Mouse (Mus musculus) lung, embryonic 16.5 days (tissue): ENCODE measurements around the gene Gm20683. TPM values are rescaled to one million over a fixed set of nuclear protein-coding genes. Genes with fewer than 3 reads are reported as not detected.

Source experiments
- ATAC-seq: fragments of 200-750 bp; cut with Nextera tagmentation; 2 replicates; pipeline ENCODE4 v1.8.0; 2017; ENCODE audit warnings: low read depth, mild to moderate bottlenecking, moderate library complexity
- H3K27ac ChIP-seq: fragments of 300-500 bp; sonication (generic); 2 replicates; pipeline ENCODE4 v1.5.1; 2014; ENCODE audit warnings: mild to moderate bottlenecking, control low read depth, low read length
- H3K27me3 ChIP-seq: fragments of 300-500 bp; sonication (generic); 2 replicates; pipeline ENCODE4 v1.6.1; 2014; ENCODE audit warnings: low read depth, low read length, mixed read lengths; ENCODE audit not compliant: control insufficient read depth, insufficient read depth
- H3K36me3 ChIP-seq: fragments of 300-500 bp; sonication (generic); 2 replicates; pipeline ENCODE4 v1.6.1; 2014; ENCODE audit warnings: low read length; ENCODE audit not compliant: control insufficient read depth, insufficient read depth
- H3K4me1 ChIP-seq: fragments of 300-500 bp; sonication (generic); replicated peaks from 2 replicates; pipeline ENCODE4 v1.6.1; 2014; ENCODE audit warnings: low read length, mixed read lengths; ENCODE audit not compliant: control insufficient read depth, insufficient read depth
- H3K4me2 ChIP-seq: fragments of 300-500 bp; sonication (generic); 2 replicates; pipeline ENCODE4 v1.6.1; 2014; ENCODE audit warnings: low read depth, low read length, control low read depth
- H3K4me3 ChIP-seq: fragments of 300-500 bp; sonication (generic); 2 replicates; pipeline ENCODE4 v1.5.1; 2014; ENCODE audit warnings: mild to moderate bottlenecking, low read length, control low read depth
- H3K9ac ChIP-seq: fragments of 300-500 bp; sonication (generic); 2 replicates; pipeline ENCODE4 v1.6.1; 2014; ENCODE audit warnings: low read length, control low read depth
- H3K9me3 ChIP-seq: fragments of 300-500 bp; sonication (generic); 2 replicates; pipeline ENCODE4 v1.6.1; 2016; ENCODE audit warnings: low read length; ENCODE audit not compliant: control insufficient read depth
- WGBS: fragments of 180-500 bp; shearing (Covaris S2); extraction: QIAGEN DNeasy Blood & Tissue Kit; methylation state at CpG from one replicate; pipeline ENCODE4 v1.1.7; 2014; 5-methylcytosine and 5-hydroxymethylcytosine counted together
- polyA plus RNA-seq: library from polyadenylated mRNA; unstranded; fragments of >200 nt; fragmentation: Nextera tagmentation; extraction: Ambion mirVana; gene quantifications from 2 replicates; pipeline ENCODE4 v1.2.1, GENCODE M21; 2015

Gm20683 gene
- polyA plus RNA-seq, 1 experiment from 2014 or later = 1.9 TPM

DNA sequence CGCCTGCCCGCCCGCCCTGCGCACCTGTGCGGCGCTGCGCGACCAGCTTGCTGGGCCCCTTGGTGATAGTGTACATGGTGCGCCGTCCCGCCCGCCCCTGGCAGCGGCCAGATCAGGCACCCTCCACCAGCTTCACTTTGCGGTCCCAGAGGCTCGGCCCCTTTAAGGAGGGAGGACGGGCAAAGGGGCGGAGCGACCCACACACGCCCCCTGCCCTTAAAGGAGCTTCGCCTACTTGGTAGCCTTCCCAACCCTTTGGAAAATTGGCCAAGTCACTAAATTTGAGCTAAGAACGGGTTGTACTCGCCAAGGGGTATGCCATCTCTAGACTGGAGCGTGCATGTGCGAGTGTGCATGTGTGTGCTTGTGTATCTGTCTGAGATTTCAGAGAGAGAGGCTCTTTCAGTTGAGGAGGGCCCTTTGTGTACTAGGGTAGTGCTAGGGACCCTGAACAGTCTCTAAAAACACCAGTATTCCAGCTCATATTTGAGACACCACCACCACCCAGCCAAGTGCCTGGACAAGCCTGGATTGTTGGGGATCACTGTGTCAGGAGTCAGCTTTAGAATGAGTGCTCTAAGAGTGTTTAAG, 27.1 kb upstream of the Gm20683 start, which contains the start of gene Mcrip2:
Mcrip2 (minus strand) TSS at position 164 of the 591 bp plus-strand sequence.
- H3K9ac ChIP-seq = peak within 1 kb of the TSS; percentile 72
- H3K27me3 ChIP-seq = no peaks in the 10 kb centered on the region
- 0% methylated on average over 24 of the region's 24 CpGs for WGBS
- no peaks in the 10 kb centered on the region for H3K9me3 ChIP-seq
- ATAC-seq = peak; percentile 92
- peak within 1 kb of the TSS; percentile 86 for H3K4me3 ChIP-seq
- H3K27ac ChIP-seq = peak within 1 kb of the TSS; percentile 67
- peaks cover 9% of the 10 kb centered on the region for H3K4me1 ChIP-seq
- no peaks in the 10 kb centered on the region for H3K36me3 ChIP-seq
- H3K4me2 ChIP-seq = peak within 1 kb of the TSS; percentile 94

DNA sequence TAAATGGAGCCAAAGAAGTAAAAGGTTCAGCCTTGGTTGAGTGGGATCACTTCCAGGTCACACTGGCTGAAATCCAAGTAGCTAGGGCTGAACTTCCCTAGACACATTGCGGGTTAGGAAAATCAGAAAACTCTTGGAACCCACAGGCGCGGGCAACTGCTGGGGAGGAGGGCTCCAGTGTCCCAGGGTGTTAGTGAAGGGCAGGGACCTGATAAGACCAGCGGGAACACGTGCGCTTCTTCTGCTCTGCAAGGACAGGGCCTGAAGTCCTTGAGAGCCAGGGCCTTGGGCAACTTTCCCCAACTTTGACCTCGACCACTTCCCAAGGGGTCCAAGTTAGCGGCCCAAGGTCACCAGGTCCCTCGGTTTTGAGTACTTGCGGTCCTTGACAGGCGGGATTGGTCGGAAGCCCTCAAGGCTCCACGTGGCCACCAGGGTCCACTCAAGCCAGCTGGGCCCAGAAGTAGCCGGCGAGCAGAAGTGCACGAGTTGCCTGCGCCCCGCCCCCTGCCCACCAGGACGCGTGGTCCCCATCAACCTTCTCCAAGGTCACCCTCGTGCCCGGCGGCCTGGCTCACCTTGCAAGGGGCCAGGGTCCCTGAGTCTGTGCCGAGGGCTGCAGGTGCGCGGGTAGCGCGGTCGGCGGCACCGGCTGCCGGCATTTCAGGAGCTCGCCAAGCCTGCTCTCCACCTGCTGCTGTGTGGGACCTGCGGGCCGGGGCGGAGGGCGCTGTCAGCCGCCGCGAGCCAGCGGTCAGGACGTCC, 26.5 kb upstream of the Gm20683 start:
- Histone ChIP-seq H3K4me1 (peaks cover 9% of the 10 kb centered on the region), H3K4me2 (peak overlapping the region; percentile 94), H3K9ac (peak overlapping the region; percentile 72), H3K27ac (peak overlapping the region; percentile 47), H3K36me3 (no peaks in the 10 kb centered on the region), H3K9me3 (no peaks in the 10 kb centered on the region), H3K27me3 (no peaks in the 10 kb centered on the region), H3K4me3 (peak overlapping the region; percentile 86)
- under 1% methylated on average over 38 of the region's 42 CpGs for WGBS
- peak; percentile 32 for ATAC-seq

DNA sequence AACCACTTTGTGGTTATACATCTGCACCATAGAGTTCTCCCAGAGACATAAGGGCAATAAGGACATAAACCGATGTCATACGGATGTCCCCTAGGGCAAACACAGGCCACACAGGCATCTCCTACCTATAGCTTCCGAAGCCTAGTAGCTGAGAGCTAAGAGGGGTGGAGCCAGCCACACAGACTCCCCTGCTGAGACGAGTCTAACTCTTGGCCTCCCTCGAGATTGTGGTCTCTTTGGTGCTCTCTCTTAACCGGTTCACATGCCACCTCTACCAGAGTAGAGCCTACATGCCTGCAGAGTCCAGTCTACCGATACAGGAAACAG, 25.9 kb upstream of the Gm20683 start:
- H3K9me3 ChIP-seq = no peaks in the 10 kb centered on the region
- 0 out of 2 replicates have a peak, but pooled peaks have one; percentile 3 for ATAC-seq
- no peaks in the 10 kb centered on the region for H3K36me3 ChIP-seq
- H3K4me2 ChIP-seq = peak overlapping the region; percentile 94
- peak overlapping the region; percentile 72 for H3K9ac ChIP-seq
- no peak overlapping the region for H3K27ac ChIP-seq
- WGBS = 15% methylated on average over 7 of the region's 7 CpGs
- H3K4me3 ChIP-seq = peak overlapping the region; percentile 86
- H3K4me1 ChIP-seq = peaks cover 9% of the 10 kb centered on the region
- H3K27me3 ChIP-seq = no peaks in the 10 kb centered on the region

DNA sequence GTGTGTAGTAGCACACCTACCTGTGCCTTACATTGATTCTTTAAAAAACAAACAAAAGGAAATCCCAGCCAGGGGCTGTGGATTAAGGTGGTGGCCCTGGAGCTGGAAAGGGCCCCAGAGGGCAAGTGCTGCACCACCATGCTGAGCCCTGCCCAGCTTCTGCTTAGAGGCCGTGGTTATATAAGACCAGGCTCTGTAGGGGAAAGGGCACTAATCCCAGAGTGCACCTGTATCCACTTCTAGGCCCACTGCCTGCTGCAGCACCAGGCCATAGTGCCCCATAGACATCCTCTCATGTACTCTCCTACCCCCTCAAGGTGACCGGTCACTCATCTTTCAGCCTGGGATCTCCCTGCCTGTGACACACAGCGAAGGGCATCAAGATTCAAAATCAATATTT, 24.6 kb upstream of the Gm20683 start:
- H3K27me3 ChIP-seq = no peaks in the 10 kb centered on the region
- no peak for ATAC-seq
- H3K4me1 ChIP-seq = peaks cover 13% of the 10 kb centered on the region
- no peaks in the 10 kb centered on the region for H3K9me3 ChIP-seq
- no peaks in the 10 kb centered on the region for H3K36me3 ChIP-seq
- no peak overlapping the region for H3K27ac ChIP-seq
- WGBS = 91% methylated on average over 3 of the region's 3 CpGs
- no peak overlapping the region for H3K4me2 ChIP-seq
- H3K4me3 ChIP-seq = no peak overlapping the region
- H3K9ac ChIP-seq = no peak overlapping the region

DNA sequence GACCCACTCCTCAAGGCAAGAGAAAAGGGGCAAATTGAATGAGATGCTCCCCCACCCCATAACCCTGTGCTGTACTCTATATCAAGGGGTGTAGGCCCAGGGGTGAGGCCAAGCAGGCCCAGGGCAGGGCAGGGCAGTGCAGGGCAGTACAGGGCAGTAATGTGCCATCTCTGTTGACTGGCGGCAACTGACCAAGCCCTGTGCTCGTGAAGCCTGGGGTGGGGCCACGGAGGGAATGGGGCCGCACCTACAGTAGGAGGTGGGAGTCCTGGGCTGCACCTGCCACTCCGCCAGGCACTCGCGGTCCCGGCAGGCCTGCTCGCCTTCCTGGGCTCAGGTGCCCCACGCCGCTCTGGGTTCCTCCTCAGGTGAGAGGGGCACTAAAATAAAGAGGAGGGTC, 23.7 kb upstream of the Gm20683 start:
- no peak overlapping the region for H3K4me2 ChIP-seq
- 84% methylated on average over 10 of the region's 11 CpGs for WGBS
- H3K9me3 ChIP-seq = no peaks in the 10 kb centered on the region
- H3K4me1 ChIP-seq = peaks cover 21% of the 10 kb centered on the region
- H3K27me3 ChIP-seq = no peaks in the 10 kb centered on the region
- no peak overlapping the region for H3K9ac ChIP-seq
- H3K27ac ChIP-seq = no peak overlapping the region
- H3K36me3 ChIP-seq = no peaks in the 10 kb centered on the region
- no peak overlapping the region for H3K4me3 ChIP-seq
- no peak for ATAC-seq

DNA sequence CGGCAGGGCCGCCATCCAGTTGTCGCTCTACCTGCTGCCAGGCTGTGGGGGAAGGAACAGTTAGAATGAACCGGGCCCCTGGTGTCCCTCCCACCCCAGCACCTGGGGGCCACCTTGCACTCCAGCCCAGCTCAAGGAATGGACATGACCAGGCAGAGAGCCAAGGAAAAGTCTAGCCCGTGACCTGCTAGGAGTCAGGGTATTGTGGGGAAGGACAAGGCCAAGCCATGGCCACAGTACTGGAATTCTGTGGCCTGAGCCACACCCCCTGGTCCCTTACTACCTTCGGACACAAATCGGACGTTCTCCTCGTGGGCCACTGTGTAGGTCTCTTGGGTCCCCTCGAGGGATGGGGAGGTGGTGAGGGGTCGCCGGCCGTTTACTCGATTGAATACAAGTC, 22.7 kb upstream of the Gm20683 start:
- H3K4me3 ChIP-seq = no peak overlapping the region
- no peak overlapping the region for H3K27ac ChIP-seq
- peaks cover 22% of the 10 kb centered on the region for H3K4me1 ChIP-seq
- WGBS = 87% methylated on average over 14 of the region's 14 CpGs
- no peak overlapping the region for H3K9ac ChIP-seq
- H3K9me3 ChIP-seq = no peaks in the 10 kb centered on the region
- no peak for ATAC-seq
- no peaks in the 10 kb centered on the region for H3K27me3 ChIP-seq
- no peaks in the 10 kb centered on the region for H3K36me3 ChIP-seq
- H3K4me2 ChIP-seq = no peak overlapping the region

DNA sequence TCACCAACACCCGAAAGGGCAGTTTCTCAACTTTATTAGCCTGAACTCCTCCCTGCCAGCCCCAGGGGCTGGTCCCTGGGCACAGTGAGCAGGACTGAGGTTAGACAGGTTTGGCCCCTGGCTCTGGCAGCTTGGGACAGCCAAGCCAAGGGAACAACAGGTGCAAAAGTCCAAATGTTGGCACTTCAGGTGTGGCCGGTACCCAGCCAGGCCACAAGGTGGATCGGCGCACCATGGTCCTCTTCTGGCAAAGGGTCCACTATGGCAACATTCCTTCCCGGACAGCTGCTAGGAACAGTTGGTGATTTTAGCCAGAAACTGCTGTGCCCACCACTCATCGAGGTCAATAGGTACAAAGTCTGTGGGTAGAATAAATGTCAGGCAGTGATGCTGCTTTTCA, 22.1 kb upstream of the Gm20683 start:
- no peaks in the 10 kb centered on the region for H3K9me3 ChIP-seq
- no peak overlapping the region for H3K27ac ChIP-seq
- 0 out of 2 replicates have a peak, but pooled peaks cover 3% of the 10 kb centered on the region for H3K36me3 ChIP-seq
- no peak overlapping the region for H3K9ac ChIP-seq
- no peak for ATAC-seq
- no peak overlapping the region for H3K4me3 ChIP-seq
- no peak overlapping the region for H3K4me2 ChIP-seq
- no peaks in the 10 kb centered on the region for H3K27me3 ChIP-seq
- H3K4me1 ChIP-seq = peaks cover 17% of the 10 kb centered on the region
- 80% methylated on average over 6 of the region's 6 CpGs for WGBS

DNA sequence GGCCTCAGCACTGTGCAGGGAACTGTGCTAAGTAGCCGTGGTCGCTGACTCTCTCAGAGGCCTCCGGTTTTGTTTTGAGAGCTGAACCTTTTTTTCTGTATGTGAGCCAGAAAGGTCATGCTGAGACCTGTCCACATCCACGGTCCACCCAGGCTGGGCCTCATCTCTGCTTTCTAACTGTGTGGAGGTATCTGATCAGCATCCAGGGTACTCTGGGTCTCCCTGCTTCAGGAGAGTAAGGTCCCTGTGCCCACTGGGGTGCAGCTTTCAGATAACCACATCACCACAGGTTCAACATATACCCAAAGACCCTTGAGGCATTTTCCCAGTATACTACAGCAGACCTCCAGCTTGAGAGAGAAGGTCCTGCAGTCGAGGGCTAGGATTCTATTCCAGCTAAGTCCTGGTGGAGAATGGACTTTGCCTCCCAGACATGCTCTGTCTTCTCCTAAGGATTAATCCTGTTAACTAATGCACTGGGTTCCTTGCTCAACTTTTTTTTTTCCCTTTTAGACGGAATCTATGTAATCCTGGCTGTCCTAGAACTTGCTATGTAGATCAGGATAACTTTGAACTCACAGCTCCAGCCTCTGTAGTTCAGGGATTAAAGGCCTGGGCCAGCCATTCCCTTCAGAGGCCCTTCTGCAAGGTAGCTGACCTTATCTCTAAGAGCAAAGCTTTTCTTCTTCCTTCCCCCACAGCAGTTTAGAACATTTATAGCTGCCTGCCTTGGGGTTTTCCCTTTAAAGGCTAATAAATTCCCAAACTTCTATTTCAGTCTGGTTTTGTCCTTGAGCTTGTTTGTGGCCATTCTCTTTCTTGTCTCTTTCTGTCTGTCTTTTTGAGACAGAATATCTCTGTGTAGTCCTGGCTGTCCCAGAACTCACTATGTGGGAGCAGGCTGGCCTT, 20.4 kb upstream of the Gm20683 start:
- peaks cover 12% of the 10 kb centered on the region for H3K4me1 ChIP-seq
- no peaks in the 10 kb centered on the region for H3K9me3 ChIP-seq
- peak overlapping the region; percentile 90 for H3K9ac ChIP-seq
- no peak; the same call in 1 of the 2 replicates for ATAC-seq
- peak overlapping the region; percentile 69 for H3K4me3 ChIP-seq
- H3K27ac ChIP-seq = peak overlapping the region; percentile 84
- H3K36me3 ChIP-seq = 0 out of 2 replicates have a peak, but pooled peaks cover 3% of the 10 kb centered on the region
- WGBS = 11% methylated on average over 6 of the region's 6 CpGs
- H3K27me3 ChIP-seq = no peaks in the 10 kb centered on the region
- peak overlapping the region; percentile 83 for H3K4me2 ChIP-seq
